Mouse (Mus musculus) layer of hippocampus, adult 2 months (tissue): ENCODE results near the gene Otop2. TPM values are rescaled to one million over a fixed set of nuclear protein-coding genes. Genes with fewer than 3 reads are reported as not detected.
A peak's percentile ranks its signal among the peaks of the same experiment; 100 is the strongest.

Source experiments
- DNase-seq, 2 experiments: peaks; one replicate each; pipeline ENCODE4 v3.0.0; 2022; ENCODE audit warnings: low spot score in 2 of 2
- H3K27ac ChIP-seq: fragments of 200-600 bp; 2 replicates; pipeline ENCODE4 v1.8.1; 2022
- H3K4me3 ChIP-seq: fragments of 200-600 bp; 2 replicates; pipeline ENCODE4 v1.8.1; 2022; ENCODE audit warnings: mild to moderate bottlenecking
- CTCF ChIP-seq: fragments of 200-600 bp; conservative IDR thresholded peaks from 2 replicates; pipeline ENCODE4 v1.8.1; 2022; ENCODE audit warnings: antibody characterized with exemption, mild to moderate bottlenecking, moderate library complexity
- total RNA-seq, 2 experiments: library from RNA; stranded (reverse); gene quantifications; 2 replicates each; pipeline ENCODE4 v1.2.3; 2021

Otop2 gene
- total RNA-seq, 2 experiments from 2014 or later, result 0.51 to 0.59 TPM

DNA sequence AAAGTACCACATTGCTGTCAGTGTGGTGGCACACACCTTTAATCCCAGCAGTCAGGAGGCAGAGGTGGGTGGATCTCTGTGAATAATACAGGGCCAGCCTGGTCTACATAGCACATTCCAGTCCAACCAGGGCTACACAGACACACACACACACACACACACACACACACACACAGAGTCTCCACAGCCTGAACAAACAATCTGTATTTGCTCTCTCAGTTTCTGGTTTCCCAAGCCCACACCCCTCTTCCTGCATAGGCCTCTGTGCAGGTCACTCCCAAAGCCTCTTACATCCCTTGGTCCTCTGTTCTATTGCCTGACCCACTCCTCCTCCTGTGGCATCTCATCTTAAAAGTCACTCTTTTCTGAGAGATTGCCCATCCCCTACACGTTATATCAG is 65.1 kb downstream of the Otop2 start:
- DNase-seq, result no peak
- TF ChIP-seq CTCF, result no peak
- no peak overlapping the region for H3K4me3 ChIP-seq
- no peak overlapping the region for H3K27ac ChIP-seq

DNA sequence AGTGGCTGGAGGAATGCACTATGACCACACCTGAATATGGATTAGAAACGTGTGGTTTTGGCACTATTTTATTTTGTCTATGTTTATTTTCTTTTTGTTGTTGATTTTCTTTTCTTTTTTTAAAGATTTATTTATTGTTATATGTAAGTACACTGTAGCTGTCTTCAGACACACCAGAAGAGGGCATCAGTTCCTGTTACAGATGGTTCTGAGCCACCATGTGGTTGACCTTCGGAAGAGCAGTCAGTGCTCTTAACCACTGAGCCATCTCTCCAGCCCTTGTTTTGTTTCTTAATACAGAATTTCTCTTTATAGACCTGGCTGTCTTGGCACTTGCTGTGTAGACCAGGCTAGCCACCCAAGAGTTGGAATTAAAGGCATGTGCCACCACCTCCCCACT is 65.8 kb downstream of the Otop2 start:
- Histone ChIP-seq H3K4me3 (no peak overlapping the region), H3K27ac (peak overlapping the region; percentile 92; the same call in 1 of the 2 replicates)
- no peak for DNase-seq
- peak; percentile 61 for TF ChIP-seq CTCF

DNA sequence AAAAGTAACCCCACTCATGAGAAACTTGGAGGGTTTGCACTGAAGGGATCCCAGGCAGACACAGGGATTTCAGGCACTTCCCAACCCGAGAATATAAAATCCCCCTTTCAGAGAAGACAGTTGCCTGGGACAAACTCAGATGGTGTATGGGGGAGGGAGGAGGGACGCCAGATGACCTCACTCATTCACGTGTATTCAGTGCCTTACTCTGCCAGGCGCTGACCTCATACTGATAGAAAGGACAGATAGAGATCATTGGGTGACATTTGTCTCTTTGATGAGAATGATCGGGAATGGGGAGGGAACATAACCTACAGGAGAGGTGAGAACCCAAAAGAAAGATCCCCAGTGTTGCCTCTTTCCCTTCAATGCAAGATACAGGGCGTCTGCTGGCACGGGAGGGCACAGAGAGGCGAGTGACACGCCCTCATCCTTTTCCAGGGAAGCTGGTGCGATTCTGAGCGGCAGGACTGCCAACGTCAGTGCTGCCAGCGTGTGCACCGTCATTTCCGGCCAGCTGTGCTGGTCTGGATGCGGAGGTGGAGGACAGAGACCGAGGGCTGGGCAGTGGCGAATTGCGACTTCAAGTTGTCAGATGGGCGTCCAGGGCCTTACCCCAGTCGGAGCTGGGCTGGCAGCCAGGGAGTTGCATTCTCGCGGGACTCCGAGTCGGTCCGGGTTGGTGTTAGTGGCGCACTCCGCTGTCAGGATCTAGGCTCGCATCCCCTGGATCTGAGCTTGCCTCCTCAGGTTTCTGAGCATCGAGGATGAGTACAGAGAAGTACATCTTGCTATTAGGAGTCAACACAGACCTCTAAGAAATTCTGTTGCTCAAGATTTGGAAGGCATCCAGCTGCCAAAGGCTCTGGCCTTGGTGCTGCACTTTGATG is 67.1 kb downstream of the Otop2 start:
- H3K27ac ChIP-seq, result peak overlapping the region; percentile 92

GRCm38 (mm10) chr11:115374695-115375425 is 67.9 kb downstream of the Otop2 start:
- no peak for TF ChIP-seq CTCF
- peak in 1 of 2 experiments; percentile 64 for DNase-seq
- Histone ChIP-seq H3K27ac (peak overlapping the region; percentile 92), H3K4me3 (peak overlapping the region; percentile 54)

More for the DNA sequence above, 67.1 kb downstream of the Otop2 start:
- TF ChIP-seq CTCF, result no peak; the same call in 1 of the 2 replicates
- DNase-seq, result peak; percentile 67 to 72
- peak overlapping the region; percentile 54 for H3K4me3 ChIP-seq

DNA sequence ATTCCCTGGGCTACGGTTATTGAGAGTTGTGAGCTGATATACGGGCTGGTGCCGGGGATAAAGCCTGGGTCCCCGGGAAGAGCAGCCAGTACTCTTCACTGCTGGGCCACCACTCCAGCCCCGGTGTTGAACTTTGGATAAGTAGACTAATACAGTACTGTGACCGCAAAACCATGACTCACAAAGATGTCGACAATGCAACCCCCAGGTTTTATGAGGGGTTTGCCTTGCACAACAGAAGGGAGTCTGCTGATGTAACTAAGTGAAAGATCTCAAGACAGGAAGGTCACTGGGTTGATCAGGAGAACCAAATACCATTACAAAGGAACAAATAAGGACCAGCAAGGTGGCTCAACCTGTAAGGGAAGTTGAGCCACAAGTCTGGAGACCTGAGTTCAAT is 69.8 kb downstream of the Otop2 start:
- Histone ChIP-seq H3K4me3 (no peak overlapping the region), H3K27ac (no peak overlapping the region)
- no peak for TF ChIP-seq CTCF
- no peak for DNase-seq

GRCm38 (mm10) chr11:115377254-115377653 is 70.3 kb downstream of the Otop2 start:
- no peak for DNase-seq
- H3K27ac ChIP-seq, result no peak overlapping the region
- no peak for TF ChIP-seq CTCF

GRCm38 (mm10) chr11:115377854-115378253 is 70.9 kb downstream of the Otop2 start:
- TF ChIP-seq CTCF, result peak; percentile 36; the same call in 1 of the 2 replicates
- Histone ChIP-seq H3K27ac (no peak overlapping the region), H3K4me3 (no peak overlapping the region)
- no peak for DNase-seq

More at GRCm38 (mm10) chr11:115377254-115377653, 70.3 kb downstream of the Otop2 start:
- no peak overlapping the region for H3K4me3 ChIP-seq

DNA sequence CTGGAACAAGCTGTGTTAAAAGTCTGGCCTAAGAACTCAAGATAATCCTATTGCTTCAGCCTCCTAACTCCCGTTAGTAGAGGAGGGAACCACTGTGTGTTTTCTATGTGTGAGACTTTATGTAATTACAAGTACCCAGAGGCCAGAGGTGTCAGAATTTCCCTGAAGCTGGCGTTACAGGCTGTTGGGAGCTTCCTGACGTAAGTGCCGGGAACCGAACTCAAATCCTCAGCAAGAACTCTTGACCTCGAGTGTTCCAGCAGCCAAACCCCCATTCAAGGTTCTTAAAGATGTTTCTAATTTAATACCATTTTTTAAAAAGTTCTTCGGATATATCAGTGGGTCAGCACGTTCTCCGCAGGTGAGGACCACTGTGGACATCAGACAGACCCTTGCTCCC is 74.3 kb downstream of the Otop2 start:
- Histone ChIP-seq H3K4me3 (peak overlapping the region; percentile 91), H3K27ac (peak overlapping the region; percentile 98; the same call in 1 of the 2 replicates)
- no peak for DNase-seq
- no peak for TF ChIP-seq CTCF

Other genes starting within 250 kb of the Otop2 start
- under 1 TPM in 1 of 2 experiments, not detected in 1; 0.18 TPM for gene Cd300e, start 245.0 kb upstream of the Otop2 start, total RNA-seq
- gene Rab37, start 215.7 kb upstream of the Otop2 start, total RNA-seq, result 1 to 10 TPM; 3.3 to 3.4 TPM
- gene Cd300lf, start 173.2 kb upstream of the Otop2 start, total RNA-seq, result under 1 TPM; 0.38 to 0.49 TPM
- gene Slc9a3r1, start 143.8 kb upstream of the Otop2 start, total RNA-seq, result 10 to 100 TPM; 67.3 to 74.6 TPM
- gene Tmem104, start 119.7 kb upstream of the Otop2 start, total RNA-seq, result 10 to 100 TPM; 18.1 to 20.1 TPM
- gene Nat9, start 119.3 kb upstream of the Otop2 start, total RNA-seq, result 10 to 100 TPM; 20.5 to 20.6 TPM
- gene Grin2c, start 39.9 kb upstream of the Otop2 start, total RNA-seq, result 10 to 100 TPM; 47.4 to 47.5 TPM
- 10 to 100 TPM; 22.4 to 22.5 TPM for gene Fdxr, start 30.1 kb upstream of the Otop2 start, total RNA-seq
- gene Fads6, start 9.5 kb upstream of the Otop2 start, total RNA-seq, result 10 to 100 TPM; 13.2 to 15.1 TPM
- gene Ush1g, start 14.9 kb downstream of the Otop2 start, total RNA-seq, result under 1 TPM; 0.37 to 0.64 TPM
- under 1 TPM in 1 of 2 experiments, not detected in 1; 0.20 TPM for gene Otop3, start 27.6 kb downstream of the Otop2 start, total RNA-seq
- 100 to 1,000 TPM; 110 to 119 TPM for gene Hid1, start 60.6 kb downstream of the Otop2 start, total RNA-seq
- 10 to 100 TPM; 21.9 to 26.1 TPM for gene Cdr2l, start 74.8 kb downstream of the Otop2 start, total RNA-seq
- gene Mrpl58, start 96.6 kb downstream of the Otop2 start, total RNA-seq, result 100 to 1,000 TPM; 100 to 105 TPM
- 100 to 1,000 TPM; 467 to 494 TPM for gene Atp5h, start 112.8 kb downstream of the Otop2 start, total RNA-seq
- gene Kctd2, start 113.0 kb downstream of the Otop2 start, total RNA-seq, result 10 to 100 TPM; 74.5 to 74.6 TPM
- not detected for gene Trim80, start 133.4 kb downstream of the Otop2 start, total RNA-seq
- gene Slc16a5, start 155.3 kb downstream of the Otop2 start, total RNA-seq, result not detected
- gene Armc7, start 168.5 kb downstream of the Otop2 start, total RNA-seq, result 10 to 100 TPM; 10.4 to 10.9 TPM
- gene Nt5c, start 184.7 kb downstream of the Otop2 start, total RNA-seq, result 10 to 100 TPM; 64.3 to 65.5 TPM
- 100 to 1,000 TPM; 140 to 142 TPM for gene Jpt1, start 207.2 kb downstream of the Otop2 start, total RNA-seq
- 100 to 1,000 TPM; 318 to 328 TPM for gene Sumo2, start 229.1 kb downstream of the Otop2 start, total RNA-seq